ENCODE assay signal across 18 mouse cellular contexts in the genomic region with DNA sequence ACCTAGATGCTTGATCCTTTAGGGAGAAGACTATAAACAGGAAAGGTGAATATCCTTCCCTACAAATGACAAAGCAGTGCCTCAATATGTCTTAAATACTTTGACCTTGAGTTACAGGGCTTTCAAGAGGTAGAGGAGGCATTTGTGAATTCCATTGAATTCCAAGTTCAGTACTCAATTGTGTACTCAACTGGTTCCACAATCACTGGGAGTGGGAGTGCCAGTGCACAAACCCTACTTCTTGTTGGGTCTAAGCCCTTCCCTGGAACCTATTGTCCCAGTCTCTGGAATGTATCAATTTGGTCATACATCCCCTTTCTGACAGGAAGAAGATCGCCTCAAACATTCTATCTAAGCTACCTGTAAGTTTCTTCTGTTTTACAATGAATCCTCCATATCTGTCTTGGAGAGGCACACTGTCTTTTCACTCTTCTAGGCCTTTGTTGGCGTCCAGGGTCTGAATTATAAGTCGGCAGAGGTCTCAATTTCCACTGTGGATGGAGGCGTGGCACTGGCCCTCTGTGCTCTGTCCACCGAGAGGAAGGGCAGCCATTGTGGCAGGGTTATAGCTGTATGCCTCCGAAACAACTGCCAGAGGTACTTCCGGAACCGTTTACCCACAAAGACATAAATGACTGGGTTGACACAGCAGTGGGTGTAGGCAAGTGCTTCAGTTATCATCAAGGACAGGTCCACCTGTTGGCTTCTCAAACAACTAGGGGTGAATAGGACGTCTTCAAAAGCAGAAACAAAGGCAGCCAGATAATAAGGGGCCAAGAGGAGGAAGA. TPM values are rescaled to one million over a fixed set of nuclear protein-coding genes. Genes with fewer than 3 reads are reported as not detected.
DNase-seq lines count a peak whose midpoint lies in the region.
"Had no signal": no experiment of that assay in that cellular context is flagged by ENCODE, and none has a peak within 500 bp of the region (broad histone marks: within the 10 kb centered on the region; RNA-seq: fewer than 3 reads in every experiment).

No protein-coding gene starts in this region.

- DNase-seq in heart, adult 11 months = peak; percentile 70
- DNase-seq in heart, postnatal 10 days = no peak
- DNase-seq in R1 (ENCODE audit: low read depth, low spot score) = peak; percentile 58
- DNase-seq in induced T-regulatory cell, adult 2 months (ENCODE audit: low read depth) = peak; percentile 25
- DNase-seq in yolk sac, embryonic 10.5 days (ENCODE audit: low spot score) = no peak
- DNase-seq in cerebellum, postnatal 4 days (ENCODE audit: low spot score in 2 of 2) = no peak
- DNase-seq: adrenal gland, adult 8-10 months; adrenal gland, postnatal 14 days; adrenal gland, postnatal 36 days; B cell, adult 2 months; cerebellum, adult 11-12 months; cerebellum, adult 2 months; cerebellum, adult 9-10 months; cerebellum, postnatal 10 days; cerebellum, postnatal 25 days; embryo, embryonic 11 days had no signal

- intact Hi-C loops in heart, postnatal 10 days (cut with DNase I) = no loop called here

RNA-seq across cellular contexts. Expression of gene Ccr1l1, which starts 1.1 kb away (rescaled TPM):
- not detected for total RNA-seq in heart, postnatal 10 days (2021)
- total RNA-seq: adrenal gland, adult 18-20 months; adrenal gland, adult 8-10 months; adrenal gland, postnatal 14 days; adrenal gland, postnatal 36 days; common myeloid progenitor, adult 5-6 weeks had no signal

RNA-seq across cellular contexts. Expression of gene Ccr1, which starts 8.6 kb away (rescaled TPM):
- total RNA-seq in heart, postnatal 10 days (2021) = 1 to 10 TPM; 1.3 to 1.7 TPM

RNA-seq across cellular contexts. Expression of gene Ccr3, which starts 44.7 kb away (rescaled TPM):
- under 1 TPM in 1 of 2 experiments, not detected in 1; 0.10 TPM for total RNA-seq in heart, postnatal 10 days (2021)
- total RNA-seq: adrenal gland, adult 18-20 months; adrenal gland, adult 8-10 months; common myeloid progenitor, adult 5-6 weeks had no signal

Comparison
In these comparisons a context has a peak if more than half of its experiments do, and no peak if none do; other contexts are left out.
1. DNase-seq: peak in heart, adult 11 months (single experiment), R1 (single experiment) and induced T-regulatory cell, adult 2 months (single experiment); none in heart, postnatal 10 days (0 of 2), yolk sac, embryonic 10.5 days (single experiment) and cerebellum, postnatal 4 days (0 of 2).